Comparison of ENCODE assay signal across 21 mouse cellular contexts in the genomic region with DNA sequence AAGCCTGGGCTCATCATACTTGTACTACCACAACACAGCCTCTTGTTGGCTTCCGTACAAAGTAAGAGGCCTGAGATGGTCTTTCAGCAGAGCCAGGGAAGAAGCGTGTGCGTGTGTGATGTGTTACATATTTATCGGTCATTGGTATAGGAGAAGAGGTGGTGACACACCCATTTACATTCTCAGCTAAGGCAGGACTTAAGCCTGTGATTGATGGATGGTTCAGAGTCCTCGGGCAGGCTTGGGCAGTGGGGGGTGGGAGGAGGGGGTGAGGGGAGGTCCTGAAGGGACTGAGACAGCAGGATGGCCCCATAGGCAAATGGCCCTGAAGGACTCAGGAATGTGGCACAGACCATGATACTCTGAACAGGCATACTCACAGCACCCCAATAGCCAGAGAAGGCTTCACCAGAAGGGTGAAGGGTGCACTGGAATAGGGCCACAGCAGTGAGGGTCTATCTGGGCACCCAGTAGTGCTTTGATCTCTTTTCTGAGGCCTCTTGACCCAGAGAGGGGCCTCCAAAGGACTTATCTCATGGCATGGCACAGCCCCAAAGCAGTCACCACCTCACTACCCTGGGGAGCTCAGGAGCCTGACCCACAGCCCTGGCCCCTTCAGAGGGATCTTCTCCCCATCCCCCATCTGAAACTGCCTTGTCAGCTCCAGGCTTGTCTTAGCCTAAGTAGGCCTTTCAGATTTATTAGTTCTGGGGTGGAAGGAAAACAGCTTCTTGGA.
A peak's percentile ranks its signal among the peaks of the same experiment; 100 is the strongest.
DNase-seq lines count a peak whose midpoint lies in the region; ATAC-seq and TF ChIP-seq lines count a peak whose summit lies in the region.
"Had no signal": no experiment of that assay in that cellular context is flagged by ENCODE, and none has a peak within 500 bp of the region (broad histone marks: within the 10 kb centered on the region; RNA-seq: fewer than 3 reads in every experiment).

No protein-coding gene starts in this region.

- H3K4me1 ChIP-seq in liver, embryonic 11.5 days (replicated peaks; ENCODE audit: control insufficient read depth, insufficient read depth, low read length), result peaks cover 15% of the 10 kb centered on the region
- peaks cover 31% of the 10 kb centered on the region for H3K4me1 ChIP-seq in intestine, embryonic 16.5 days (ENCODE audit: control insufficient read depth, insufficient read depth, low read length)

- H3K36me3 ChIP-seq in liver, embryonic 11.5 days (ENCODE audit: control insufficient read depth, insufficient read depth, low read length), result no peaks in the 10 kb centered on the region
- H3K36me3 ChIP-seq in intestine, embryonic 16.5 days (ENCODE audit: control insufficient read depth, insufficient read depth, low read length), result no peaks in the 10 kb centered on the region
- H3K36me3 ChIP-seq: forebrain, embryonic 12.5 days; limb, embryonic 13.5 days had no signal

- H3K9ac ChIP-seq in liver, embryonic 11.5 days (ENCODE audit: low read depth, low read length), result no peak overlapping the region
- peak overlapping the region; percentile 39 for H3K9ac ChIP-seq in intestine, embryonic 16.5 days (ENCODE audit: low read depth, low read length)
- H3K9ac ChIP-seq: forebrain, embryonic 12.5 days; limb, embryonic 13.5 days had no signal

- ATAC-seq in liver, embryonic 11.5 days (replicated peaks; ENCODE audit: low FRiP score), result peak; percentile 53
- ATAC-seq in intestine, embryonic 16.5 days, result peak; percentile 78
- ATAC-seq: activated CD4-positive, CD25-positive, alpha-beta regulatory T cell, adult 4 months; inflammation-experienced regulatory T-cells, adult 6 months; lung, postnatal 0 days; Patski had no signal

- 67% methylated on average over 5 of the region's 5 CpGs for WGBS in liver, embryonic 11.5 days
- WGBS in intestine, embryonic 16.5 days, result 37% methylated on average over 5 of the region's 5 CpGs

- H3K9me3 ChIP-seq in liver, embryonic 11.5 days (ENCODE audit: control insufficient read depth, low read length), result no peaks in the 10 kb centered on the region
- H3K9me3 ChIP-seq in intestine, embryonic 16.5 days (ENCODE audit: control insufficient read depth, low read length), result no peaks in the 10 kb centered on the region
- H3K9me3 ChIP-seq: forebrain, embryonic 12.5 days had no signal

- no peaks in the 10 kb centered on the region for H3K27me3 ChIP-seq in liver, embryonic 11.5 days (replicated peaks; ENCODE audit: control insufficient read depth, insufficient read depth, low read length)
- H3K27me3 ChIP-seq in intestine, embryonic 16.5 days (replicated peaks; ENCODE audit: control insufficient read depth, insufficient read depth, low read length), result no peaks in the 10 kb centered on the region
- H3K27me3 ChIP-seq: forebrain, embryonic 12.5 days; limb, embryonic 13.5 days; Patski had no signal

- no peak for TF ChIP-seq CTCF in gastrocnemius, adult 2 months (IDR thresholded peaks at IDR 0.05)

- no peak overlapping the region for H3K27ac ChIP-seq in liver, embryonic 11.5 days (ENCODE audit: low read depth, low read length)
- peak overlapping the region; percentile 93 for H3K27ac ChIP-seq in intestine, embryonic 16.5 days (ENCODE audit: low read length)
- H3K27ac ChIP-seq in gastrocnemius, adult 2 months, result no peak overlapping the region
- H3K27ac ChIP-seq: forebrain, embryonic 12.5 days; limb, embryonic 13.5 days had no signal

- H3K4me3 ChIP-seq in liver, embryonic 11.5 days (ENCODE audit: low read depth, low read length), result no peak overlapping the region
- H3K4me3 ChIP-seq in intestine, embryonic 16.5 days (ENCODE audit: low read length), result no peak overlapping the region
- no peak overlapping the region for H3K4me3 ChIP-seq in gastrocnemius, adult 2 months
- H3K4me3 ChIP-seq: forebrain, embryonic 12.5 days; limb, embryonic 13.5 days had no signal

- intact Hi-C loops in gastrocnemius, adult 2 months (cut with DNase I), result no loop called here

- DNase-seq in liver, embryonic 11.5 days (ENCODE audit: low spot score), result no peak
- no peak for DNase-seq in liver
- peak; percentile 36 for DNase-seq in embryo, embryonic 11 days
- peak; percentile 37 for DNase-seq in mesoderm, embryonic 11.5 days (ENCODE audit: low read depth, low spot score)
- no peak for DNase-seq in left cerebral cortex, adult 18-20 months (ENCODE audit: low spot score in 2 of 2)
- no peak for DNase-seq in layer of hippocampus, postnatal 36 days
- no peak for DNase-seq in gastrocnemius, adult 2 months
- DNase-seq: adrenal gland, postnatal 14 days; cerebellum, adult 18-20 months; gastrocnemius, postnatal 36 days; heart, postnatal 14 days; kidney, postnatal 10 days; thymus, postnatal 14 days had no signal

- H3K4me2 ChIP-seq in liver, embryonic 11.5 days, result no peak overlapping the region
- H3K4me2 ChIP-seq in intestine, embryonic 16.5 days (ENCODE audit: low read depth, low read length), result peak overlapping the region; percentile 4; the same call in 1 of the 2 replicates
- H3K4me2 ChIP-seq: forebrain, embryonic 12.5 days; heart, embryonic 11.5 days; limb, embryonic 13.5 days had no signal

Comparison
In these comparisons a context has a peak if more than half of its experiments do, and no peak if none do; other contexts are left out.
1. DNase-seq: peak in embryo, embryonic 11 days (single experiment) and mesoderm, embryonic 11.5 days (single experiment); none in liver, embryonic 11.5 days (single experiment), liver (single experiment), left cerebral cortex, adult 18-20 months (0 of 2), layer of hippocampus, postnatal 36 days (0 of 2) and gastrocnemius, adult 2 months (single experiment).